Mouse (Mus musculus) kidney, postnatal 0 days (tissue): ENCODE measurements around the gene Pyroxd2. TPM values are rescaled to one million over a fixed set of nuclear protein-coding genes. Genes with fewer than 3 reads are reported as not detected.
A peak's percentile ranks its signal among the peaks of the same experiment; 100 is the strongest.

Experiments
- ATAC-seq: fragments of 200-750 bp; cut with Nextera tagmentation; replicated peaks from 2 replicates; pipeline ENCODE4 v1.8.0; 2017; ENCODE audit warnings: low read depth, moderate number of reproducible peaks, moderate TSS enrichment, moderate library complexity; ENCODE audit not compliant: low FRiP score
- DNase-seq: peaks from one replicate; pipeline ENCODE4 v3.0.0-alpha.2; 2016; ENCODE audit warnings: low spot score
- H3K27ac ChIP-seq: fragments of 300-500 bp; sonication (generic); 2 replicates; pipeline ENCODE4 v1.5.1; 2014; ENCODE audit warnings: mild to moderate bottlenecking
- H3K27me3 ChIP-seq: fragments of 300-500 bp; sonication (generic); 2 replicates; pipeline ENCODE4 v1.6.1; 2014; ENCODE audit warnings: low read length, mixed read lengths; ENCODE audit not compliant: insufficient read depth
- H3K36me3 ChIP-seq: fragments of 300-500 bp; sonication (generic); 2 replicates; pipeline ENCODE4 v1.6.1; 2014; ENCODE audit warnings: low read length, mixed read lengths; ENCODE audit not compliant: insufficient read depth
- H3K4me1 ChIP-seq: fragments of 300-500 bp; sonication (generic); replicated peaks from 2 replicates; pipeline ENCODE4 v1.6.1; 2014; ENCODE audit warnings: antibody characterized with exemption, low read length, mixed read lengths; ENCODE audit not compliant: insufficient read depth
- H3K4me2 ChIP-seq: fragments of 300-500 bp; sonication (generic); 2 replicates; pipeline ENCODE4 v1.6.1; 2014; ENCODE audit warnings: mild to moderate bottlenecking, low read length, moderate library complexity, mixed read lengths
- H3K4me3 ChIP-seq: fragments of 300-500 bp; sonication (generic); replicated peaks from 2 replicates; pipeline ENCODE4 v1.5.1; 2014; ENCODE audit warnings: low read depth, low read length
- H3K9ac ChIP-seq: fragments of 300-500 bp; sonication (generic); 2 replicates; pipeline ENCODE4 v1.6.1; 2014; ENCODE audit warnings: low read depth, low read length
- H3K9me3 ChIP-seq: fragments of 300-500 bp; sonication (generic); replicated peaks from 2 replicates; pipeline ENCODE4 v1.6.1; 2016; ENCODE audit warnings: low read length, inconsistent platforms, mixed read lengths
- CTCF ChIP-seq: IDR thresholded peaks from 2 replicates; pipeline ENCODE4 v1.5.1; 2016; ENCODE audit warnings: antibody characterized with exemption, low read depth, mild to moderate bottlenecking, moderate library complexity
- WGBS: fragments of 180-500 bp; shearing (Covaris S2); extraction: QIAGEN DNeasy Blood & Tissue Kit; methylation state at CpG from one replicate; pipeline ENCODE4 v1.1.7; 2014; 5-methylcytosine and 5-hydroxymethylcytosine counted together
- polyA plus RNA-seq: library from polyadenylated mRNA; unstranded; fragments of >200 nt; fragmentation: Nextera tagmentation; extraction: Ambion mirVana; gene quantifications from 2 replicates; pipeline ENCODE4 v1.2.1, GENCODE M21; 2015

Pyroxd2 gene
- polyA plus RNA-seq = 11.0 and 14.2 TPM in 2 replicates

- no peak for TF ChIP-seq CTCF
- Histone ChIP-seq H3K27ac (peak within 1 kb of the TSS; percentile 94), H3K4me1 (peaks cover 29% of the 10 kb centered on the region), H3K9me3 (no peaks in the 10 kb centered on the region), H3K27me3 (no peaks in the 10 kb centered on the region), H3K4me2 (peak within 1 kb of the TSS; percentile 61), H3K9ac (peak within 1 kb of the TSS; percentile 71), H3K4me3 (peak within 1 kb of the TSS; percentile 30), H3K36me3 (no peaks in the 10 kb centered on the region)
- ATAC-seq (peak; percentile 85), DNase-seq (peak; percentile 97)
- WGBS = 3% methylated on average over 20 of the region's 22 CpGs
Measured at GRCm38 (mm10) chr19:42752363-42752931, at the start of gene Pyroxd2. Pyroxd2 (minus strand) TSS chr19:42752775.

- Histone ChIP-seq H3K36me3 (no peaks in the 10 kb centered on the region), H3K4me2 (no peak overlapping the region), H3K27me3 (no peaks in the 10 kb centered on the region), H3K4me1 (peaks cover 8% of the 10 kb centered on the region), H3K9me3 (no peaks in the 10 kb centered on the region), H3K9ac (no peak overlapping the region), H3K27ac (no peak overlapping the region), H3K4me3 (no peak overlapping the region)
- ATAC-seq (no peak), DNase-seq (no peak)
- TF ChIP-seq CTCF = no peak
- 55% methylated on average over 2 of the region's 2 CpGs for WGBS
Measured at GRCm38 (mm10) chr19:42797866-42798265, 45.3 kb upstream of the Pyroxd2 start.

- no peaks in the 10 kb centered on the region for H3K36me3 ChIP-seq
- TF ChIP-seq CTCF = no peak
- H3K27me3 ChIP-seq = no peaks in the 10 kb centered on the region
- no peak overlapping the region for H3K27ac ChIP-seq
- H3K9ac ChIP-seq = peak overlapping the region; percentile 48; the same call in 1 of the 2 replicates
- peak overlapping the region; percentile 89 for H3K4me2 ChIP-seq
- DNase-seq (peak; percentile 21), ATAC-seq (no peak)
- H3K9me3 ChIP-seq = no peaks in the 10 kb centered on the region
- WGBS = 19% methylated on average over 9 of the region's 9 CpGs
- H3K4me3 ChIP-seq = peak overlapping the region; percentile 34
- H3K4me1 ChIP-seq = peaks cover 8% of the 10 kb centered on the region
Measured at GRCm38 (mm10) chr19:42795801-42796200, 43.2 kb upstream of the Pyroxd2 start.

- DNase-seq (peak; percentile 96), ATAC-seq (peak; percentile 82)
- Histone ChIP-seq H3K27me3 (no peaks in the 10 kb centered on the region), H3K27ac (no peak overlapping the region), H3K9ac (peak overlapping the region; percentile 48; the same call in 1 of the 2 replicates), H3K4me3 (peak overlapping the region; percentile 34), H3K9me3 (no peaks in the 10 kb centered on the region), H3K4me2 (peak overlapping the region; percentile 89), H3K4me1 (peaks cover 8% of the 10 kb centered on the region), H3K36me3 (no peaks in the 10 kb centered on the region)
- WGBS = under 1% methylated on average over 31 of the region's 31 CpGs
- peak; percentile 93 for TF ChIP-seq CTCF
Measured at GRCm38 (mm10) chr19:42794914-42795613, 42.5 kb upstream of the Pyroxd2 start.

GRCm38 (mm10) chr19:42788311-42788710, 35.7 kb upstream of the Pyroxd2 start:
- TF ChIP-seq CTCF = no peak
- 31% methylated on average over 5 of the region's 5 CpGs for WGBS
- no peaks in the 10 kb centered on the region; the same call in 1 of the 2 replicates for H3K4me1 ChIP-seq
- no peak overlapping the region for H3K4me2 ChIP-seq
- peak; percentile 52 for DNase-seq
- H3K9me3 ChIP-seq = no peaks in the 10 kb centered on the region
- H3K27me3 ChIP-seq = no peaks in the 10 kb centered on the region
- no peak overlapping the region for H3K27ac ChIP-seq
- H3K9ac ChIP-seq = no peak overlapping the region
- H3K36me3 ChIP-seq = no peaks in the 10 kb centered on the region
- no peak for ATAC-seq
- H3K4me3 ChIP-seq = no peak overlapping the region

GRCm38 (mm10) chr19:42785562-42786220, 33.1 kb upstream of the Pyroxd2 start:
- no peak for ATAC-seq
- 71% methylated on average over 8 of the region's 8 CpGs for WGBS

More at GRCm38 (mm10) chr19:42785562-42786220, 33.1 kb upstream of the Pyroxd2 start:
- no peaks in the 10 kb centered on the region for H3K9me3 ChIP-seq
- no peaks in the 10 kb centered on the region; the same call in 1 of the 2 replicates for H3K4me1 ChIP-seq
- H3K27me3 ChIP-seq = no peaks in the 10 kb centered on the region
- no peak overlapping the region for H3K9ac ChIP-seq
- no peak overlapping the region for H3K4me3 ChIP-seq
- no peak for DNase-seq
- H3K27ac ChIP-seq = no peak overlapping the region
- no peak overlapping the region for H3K4me2 ChIP-seq
- no peak for TF ChIP-seq CTCF
- H3K36me3 ChIP-seq = no peaks in the 10 kb centered on the region
